Mouse (Mus musculus): ENCODE measurements around the gene Bmp7.

Gene Bmp7

GRCm38 (mm10) chr2:172862850-172863468 lies 77.2 kb downstream of the Bmp7 start:
- Histone ChIP-seq H3K4me3 (replicated peaks; ENCODE audit: low read length) (peak overlapping the region; percentile 41), H3K27me3 (ENCODE audit: insufficient read depth, low read length) (peaks cover 38% of the 10 kb centered on the region), H3K36me3 (ENCODE audit: insufficient read depth, low read length) (no peaks in the 10 kb centered on the region), H3K4me1 (replicated peaks; ENCODE audit: low read depth, low read length) (peaks cover 79% of the 10 kb centered on the region), H3K9me3 (ENCODE audit: low read length) (peaks cover 15% of the 10 kb centered on the region)
- TF ChIP-seq CTCF (conservative IDR thresholded peaks at IDR 0.05; ENCODE audit: low read length): no peak
- no peak for TF ChIP-seq NANOG (IDR thresholded peaks at IDR 0.05; ENCODE audit: borderline replicate concordance, low read length)
- TF ChIP-seq POU5F1 (IDR thresholded peaks at IDR 0.05; ENCODE audit: borderline replicate concordance, low read length): no peak

DNA sequence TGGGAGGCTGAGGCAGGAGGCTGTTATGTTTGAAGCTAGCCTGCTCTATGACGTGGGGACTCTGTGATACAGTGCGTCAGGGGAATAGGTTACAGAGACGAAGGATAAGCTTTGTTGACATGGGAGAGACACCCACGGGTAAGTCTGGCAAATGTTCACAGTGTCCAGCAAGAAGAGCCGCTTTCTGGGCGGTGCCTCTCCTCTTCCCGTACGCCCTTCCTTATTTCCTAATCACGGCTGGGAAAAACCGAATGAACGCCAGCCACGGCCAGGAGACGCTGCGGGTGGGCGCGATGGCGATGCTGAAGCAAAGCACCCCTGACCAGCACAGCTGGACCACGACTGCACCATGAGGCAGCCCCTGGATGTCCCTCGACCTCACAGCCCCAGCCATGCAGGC lies 77.7 kb downstream of the Bmp7 start:
- H3K9me3 ChIP-seq (ENCODE audit: low read length): peaks cover 15% of the 10 kb centered on the region
- no peaks in the 10 kb centered on the region for H3K36me3 ChIP-seq (ENCODE audit: insufficient read depth, low read length)
- no peak for TF ChIP-seq CTCF (conservative IDR thresholded peaks at IDR 0.05; ENCODE audit: low read length)
- peaks cover 79% of the 10 kb centered on the region for H3K4me1 ChIP-seq (replicated peaks; ENCODE audit: low read depth, low read length)
- H3K4me3 ChIP-seq (replicated peaks; ENCODE audit: low read length): peak overlapping the region; percentile 41
- H3K27me3 ChIP-seq (ENCODE audit: insufficient read depth, low read length): peaks cover 38% of the 10 kb centered on the region

DNA sequence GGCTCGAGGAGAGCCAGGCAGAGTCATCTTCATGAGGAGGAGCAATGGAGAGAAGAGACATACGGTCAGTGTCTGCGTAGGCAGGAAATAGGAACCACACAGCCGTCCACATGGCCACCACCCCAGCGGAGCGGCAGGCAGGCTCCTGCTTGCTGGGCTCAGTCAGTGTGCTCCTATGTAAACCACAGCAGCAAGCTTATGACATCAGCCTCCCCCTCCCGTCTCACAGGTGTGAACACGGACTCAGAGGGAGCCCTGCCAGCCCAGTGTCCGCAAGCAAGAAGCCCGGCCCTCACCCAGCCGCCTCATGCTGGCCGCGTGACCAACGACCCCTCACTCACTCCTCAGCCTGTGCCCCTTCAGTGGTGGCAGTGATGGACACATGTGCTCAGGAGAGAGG lies 78.5 kb downstream of the Bmp7 start:
- H3K4me1 ChIP-seq (replicated peaks; ENCODE audit: low read depth, low read length): peaks cover 78% of the 10 kb centered on the region
- TF ChIP-seq POU5F1 (IDR thresholded peaks at IDR 0.05; ENCODE audit: borderline replicate concordance, low read length) (no peak), CTCF (conservative IDR thresholded peaks at IDR 0.05; ENCODE audit: low read length) (no peak), NANOG (IDR thresholded peaks at IDR 0.05; ENCODE audit: borderline replicate concordance, low read length) (no peak)
- H3K9me3 ChIP-seq (ENCODE audit: low read length): peaks cover 15% of the 10 kb centered on the region
- no peak overlapping the region; the same call in 1 of the 2 replicates for H3K4me3 ChIP-seq (replicated peaks; ENCODE audit: low read length)
- peaks cover 38% of the 10 kb centered on the region for H3K27me3 ChIP-seq (ENCODE audit: insufficient read depth, low read length)
- no peaks in the 10 kb centered on the region for H3K36me3 ChIP-seq (ENCODE audit: insufficient read depth, low read length)

- Histone ChIP-seq H3K4me1 (replicated peaks; ENCODE audit: low read depth, low read length) (peaks cover 78% of the 10 kb centered on the region), H3K4me3 (replicated peaks; ENCODE audit: low read length) (no peak overlapping the region), H3K36me3 (ENCODE audit: insufficient read depth, low read length) (no peaks in the 10 kb centered on the region), H3K9me3 (ENCODE audit: low read length) (peaks cover 15% of the 10 kb centered on the region), H3K27me3 (ENCODE audit: insufficient read depth, low read length) (peaks cover 38% of the 10 kb centered on the region)
- TF ChIP-seq NANOG (IDR thresholded peaks at IDR 0.05; ENCODE audit: borderline replicate concordance, low read length): no peak
- TF ChIP-seq POU5F1 (IDR thresholded peaks at IDR 0.05; ENCODE audit: borderline replicate concordance, low read length): no peak
- no peak for TF ChIP-seq CTCF (conservative IDR thresholded peaks at IDR 0.05; ENCODE audit: low read length)
Observed at GRCm38 (mm10) chr2:172860593-172860992, 79.5 kb downstream of the Bmp7 start.

DNA sequence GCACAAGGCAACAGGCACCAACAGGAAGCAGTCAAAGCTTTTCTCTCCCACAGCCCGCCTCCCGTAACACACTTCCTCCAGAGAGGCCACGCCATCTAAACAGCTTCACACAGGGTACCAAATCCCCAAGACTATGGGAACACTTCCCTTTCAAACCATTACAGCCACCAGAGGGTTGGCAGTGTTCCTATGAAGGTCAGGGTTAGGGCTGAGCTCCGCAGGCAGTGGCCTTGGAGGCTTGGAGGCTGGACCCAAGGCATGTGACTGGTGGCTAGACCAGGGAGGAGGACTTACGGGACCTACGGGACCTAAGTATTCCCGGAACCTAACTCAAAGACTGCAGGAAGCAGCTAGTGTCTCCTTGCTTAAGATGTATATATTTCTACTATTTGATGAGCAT lies 80.0 kb downstream of the Bmp7 start:
- Histone ChIP-seq H3K4me3 (replicated peaks; ENCODE audit: low read length) (no peak overlapping the region), H3K36me3 (ENCODE audit: insufficient read depth, low read length) (no peaks in the 10 kb centered on the region), H3K4me1 (replicated peaks; ENCODE audit: low read depth, low read length) (peaks cover 73% of the 10 kb centered on the region), H3K9me3 (ENCODE audit: low read length) (peaks cover 15% of the 10 kb centered on the region), H3K27me3 (ENCODE audit: insufficient read depth, low read length) (peaks cover 38% of the 10 kb centered on the region)
- TF ChIP-seq CTCF (conservative IDR thresholded peaks at IDR 0.05; ENCODE audit: low read length) (no peak), POU5F1 (IDR thresholded peaks at IDR 0.05; ENCODE audit: borderline replicate concordance, low read length) (no peak), NANOG (IDR thresholded peaks at IDR 0.05; ENCODE audit: borderline replicate concordance, low read length) (no peak)

- peaks cover 27% of the 10 kb centered on the region for H3K27me3 ChIP-seq (ENCODE audit: insufficient read depth, low read length)
- H3K9me3 ChIP-seq (ENCODE audit: low read length): peaks cover 11% of the 10 kb centered on the region
- H3K36me3 ChIP-seq (ENCODE audit: insufficient read depth, low read length): no peaks in the 10 kb centered on the region
- peak overlapping the region; percentile 67 for H3K4me3 ChIP-seq (replicated peaks; ENCODE audit: low read length)
- no peak for TF ChIP-seq CTCF (conservative IDR thresholded peaks at IDR 0.05; ENCODE audit: low read length)
- TF ChIP-seq NANOG (IDR thresholded peaks at IDR 0.05; ENCODE audit: borderline replicate concordance, low read length): no peak
- TF ChIP-seq POU5F1 (IDR thresholded peaks at IDR 0.05; ENCODE audit: borderline replicate concordance, low read length): no peak
- H3K4me1 ChIP-seq (replicated peaks; ENCODE audit: low read depth, low read length): peaks cover 69% of the 10 kb centered on the region
Observed at GRCm38 (mm10) chr2:172857048-172857447, 83.1 kb downstream of the Bmp7 start.

GRCm38 (mm10) chr2:172856549-172856948 lies 83.6 kb downstream of the Bmp7 start:
- H3K9me3 ChIP-seq (ENCODE audit: low read length): peaks cover 11% of the 10 kb centered on the region
- H3K4me3 ChIP-seq (replicated peaks; ENCODE audit: low read length): peak overlapping the region; percentile 67
- no peaks in the 10 kb centered on the region for H3K36me3 ChIP-seq (ENCODE audit: insufficient read depth, low read length)
- H3K4me1 ChIP-seq (replicated peaks; ENCODE audit: low read depth, low read length): peaks cover 67% of the 10 kb centered on the region
- peaks cover 24% of the 10 kb centered on the region for H3K27me3 ChIP-seq (ENCODE audit: insufficient read depth, low read length)
- TF ChIP-seq NANOG (IDR thresholded peaks at IDR 0.05; ENCODE audit: borderline replicate concordance, low read length) (no peak), POU5F1 (IDR thresholded peaks at IDR 0.05; ENCODE audit: borderline replicate concordance, low read length) (no peak), CTCF (conservative IDR thresholded peaks at IDR 0.05; ENCODE audit: low read length) (no peak)

DNA sequence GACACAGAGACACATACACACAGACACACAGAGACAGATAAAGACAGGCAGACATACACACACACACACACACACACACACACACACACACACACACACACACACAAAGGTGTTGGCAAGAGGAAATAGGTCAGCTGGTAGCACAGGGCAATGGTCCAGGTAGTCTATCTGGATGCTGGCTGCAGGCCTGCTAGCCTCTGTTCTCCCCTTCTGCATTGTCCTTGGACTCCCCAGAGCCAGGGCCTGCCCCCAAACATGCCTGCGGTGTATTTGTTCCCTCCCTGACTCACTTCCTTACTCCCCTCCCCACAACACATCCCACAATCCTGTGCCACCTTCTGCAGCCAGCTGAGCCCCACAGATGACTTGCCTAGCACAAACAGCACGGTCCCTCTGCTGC lies 86.0 kb downstream of the Bmp7 start:
- Histone ChIP-seq H3K27me3 (ENCODE audit: insufficient read depth, low read length) (peaks cover 22% of the 10 kb centered on the region), H3K4me1 (replicated peaks; ENCODE audit: low read depth, low read length) (peaks cover 48% of the 10 kb centered on the region), H3K36me3 (ENCODE audit: insufficient read depth, low read length) (no peaks in the 10 kb centered on the region), H3K4me3 (replicated peaks; ENCODE audit: low read length) (no peak overlapping the region), H3K9me3 (ENCODE audit: low read length) (peaks cover 6% of the 10 kb centered on the region)
- TF ChIP-seq POU5F1 (IDR thresholded peaks at IDR 0.05; ENCODE audit: borderline replicate concordance, low read length) (no peak), CTCF (conservative IDR thresholded peaks at IDR 0.05; ENCODE audit: low read length) (no peak), NANOG (IDR thresholded peaks at IDR 0.05; ENCODE audit: borderline replicate concordance, low read length) (no peak)

DNA sequence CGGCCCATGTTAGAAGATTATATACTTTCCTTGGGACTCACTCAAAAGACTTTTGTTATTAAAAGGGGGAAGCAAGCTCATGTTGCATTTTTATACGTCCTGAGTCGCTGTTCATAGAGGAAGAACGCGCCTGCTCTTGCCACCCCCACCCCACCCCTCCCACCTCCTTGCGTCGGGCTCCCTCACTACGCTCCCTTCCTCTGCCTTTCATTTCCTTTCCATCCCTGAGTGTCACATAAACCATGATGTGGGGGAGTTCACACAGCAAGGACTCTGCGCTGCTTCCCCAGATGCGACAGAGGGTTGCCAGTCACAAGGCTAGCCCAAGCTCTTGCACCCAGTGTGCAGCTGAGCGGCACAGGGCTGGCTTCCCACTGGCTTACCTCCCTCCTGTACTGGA lies 88.3 kb downstream of the Bmp7 start:
- no peaks in the 10 kb centered on the region for H3K9me3 ChIP-seq (ENCODE audit: low read length)
- TF ChIP-seq POU5F1 (IDR thresholded peaks at IDR 0.05; ENCODE audit: borderline replicate concordance, low read length) (no peak), NANOG (IDR thresholded peaks at IDR 0.05; ENCODE audit: borderline replicate concordance, low read length) (no peak), CTCF (conservative IDR thresholded peaks at IDR 0.05; ENCODE audit: low read length) (no peak)

More for the DNA sequence above, 88.3 kb downstream of the Bmp7 start:
- Histone ChIP-seq H3K4me3 (replicated peaks; ENCODE audit: low read length) (no peak overlapping the region), H3K27me3 (ENCODE audit: insufficient read depth, low read length) (peaks cover 21% of the 10 kb centered on the region), H3K36me3 (ENCODE audit: insufficient read depth, low read length) (no peaks in the 10 kb centered on the region), H3K4me1 (replicated peaks; ENCODE audit: low read depth, low read length) (peaks cover 45% of the 10 kb centered on the region)
